Mouse (Mus musculus): Measurements from ENCODE around the gene Dennd1a.
"Not testable (repeated sequence)": the region's sequence is repeated elsewhere in the genome, so short reads cannot be mapped to it uniquely, and the experiment has no call there.

Gene Dennd1a

DNA sequence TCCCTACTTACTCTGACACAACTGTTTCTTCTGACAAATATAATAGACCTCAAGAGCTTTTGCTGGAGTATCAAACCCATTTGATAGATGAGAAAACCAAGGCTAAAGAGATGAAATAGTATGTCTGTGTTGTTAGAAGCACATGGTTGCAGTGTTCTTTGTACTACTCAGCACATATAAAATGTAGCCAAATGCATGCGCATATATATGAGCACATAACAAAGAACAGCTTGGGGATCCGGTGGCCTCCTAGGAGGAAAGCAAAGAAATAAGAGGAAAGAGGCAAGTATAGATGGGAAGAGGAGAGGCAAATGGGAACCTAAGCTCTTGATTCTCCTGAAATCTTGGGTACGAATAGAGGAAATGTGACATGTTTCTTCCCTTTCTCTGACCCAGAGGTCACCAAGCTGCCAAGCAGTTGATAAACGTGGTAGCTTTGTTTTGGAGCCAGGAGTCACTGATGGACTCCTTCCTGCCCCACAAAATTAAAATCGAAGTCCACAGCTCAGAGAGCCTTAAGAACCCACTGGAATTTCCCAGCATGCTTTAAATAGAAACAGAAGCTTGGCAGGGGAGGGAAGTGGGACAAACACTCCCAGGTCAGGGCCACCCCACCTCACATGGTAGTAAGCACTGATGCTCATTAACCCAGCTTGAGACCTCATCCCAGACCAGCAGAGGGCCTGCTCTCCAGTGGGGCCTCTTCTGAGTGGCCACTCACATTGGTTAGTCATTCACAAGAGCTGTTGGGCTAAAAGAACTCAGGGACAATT, 317.3 kb downstream of the Dennd1a start:
- DNase-seq (ENCODE audit: low spot score): no peak

DNA sequence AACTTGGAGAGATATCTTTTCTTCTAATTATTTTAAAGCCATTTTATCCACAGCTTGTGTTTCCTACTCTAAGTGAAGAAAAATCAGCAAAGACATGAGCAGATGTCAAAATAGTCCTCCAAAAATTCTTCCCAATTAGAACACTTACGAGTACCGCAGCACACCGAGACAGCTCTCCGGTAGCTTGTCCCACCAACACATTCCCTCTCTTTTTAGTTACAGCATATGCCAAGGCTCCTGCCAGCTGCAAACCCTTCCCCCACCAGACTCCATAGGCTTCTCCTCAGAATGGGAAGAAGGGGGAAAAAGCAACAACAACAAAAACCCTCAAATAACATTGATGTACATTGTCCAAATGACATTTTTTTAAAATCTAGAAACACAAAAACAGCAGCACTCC, 322.7 kb downstream of the Dennd1a start:
- DNase-seq (ENCODE audit: low spot score): no peak

DNA sequence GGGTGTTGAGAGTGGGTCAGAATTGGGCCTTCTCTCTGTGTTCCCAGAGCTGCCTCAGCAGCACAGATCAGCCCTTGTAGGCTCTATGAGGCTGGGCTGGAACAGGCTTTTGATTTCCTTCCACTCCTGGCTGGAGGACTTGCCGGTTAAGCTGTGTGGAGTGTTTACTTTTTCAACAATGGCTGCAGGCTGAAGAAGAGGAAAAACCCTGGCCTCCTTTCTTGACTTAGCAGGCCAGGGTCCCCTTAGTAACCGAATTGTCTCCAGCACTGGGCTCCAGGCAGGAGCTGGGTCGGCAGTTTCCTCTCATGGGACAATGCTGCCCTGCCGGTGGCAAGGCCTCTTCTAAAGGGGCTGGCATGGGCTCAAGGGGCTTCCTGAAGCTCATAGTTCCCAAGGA, 323.8 kb downstream of the Dennd1a start:
- DNase-seq (ENCODE audit: low spot score): no peak

GRCm38 (mm10) chr2:37948424-37948823, 338.8 kb downstream of the Dennd1a start:
- no peak for DNase-seq (ENCODE audit: low spot score)

GRCm38 (mm10) chr2:37945598-37946336, 341.4 kb downstream of the Dennd1a start:
- DNase-seq (ENCODE audit: low spot score): no peak

GRCm38 (mm10) chr2:37942906-37943305, 344.3 kb downstream of the Dennd1a start:
- no peak for DNase-seq (ENCODE audit: low spot score)

GRCm38 (mm10) chr2:37941741-37942140, 345.4 kb downstream of the Dennd1a start:
- no peak for DNase-seq (ENCODE audit: low spot score)

GRCm38 (mm10) chr2:37940845-37941361, 346.3 kb downstream of the Dennd1a start:
- DNase-seq (ENCODE audit: low spot score): no peak

GRCm38 (mm10) chr2:37939997-37940396, 347.2 kb downstream of the Dennd1a start:
- no peak for DNase-seq (ENCODE audit: low spot score)

DNA sequence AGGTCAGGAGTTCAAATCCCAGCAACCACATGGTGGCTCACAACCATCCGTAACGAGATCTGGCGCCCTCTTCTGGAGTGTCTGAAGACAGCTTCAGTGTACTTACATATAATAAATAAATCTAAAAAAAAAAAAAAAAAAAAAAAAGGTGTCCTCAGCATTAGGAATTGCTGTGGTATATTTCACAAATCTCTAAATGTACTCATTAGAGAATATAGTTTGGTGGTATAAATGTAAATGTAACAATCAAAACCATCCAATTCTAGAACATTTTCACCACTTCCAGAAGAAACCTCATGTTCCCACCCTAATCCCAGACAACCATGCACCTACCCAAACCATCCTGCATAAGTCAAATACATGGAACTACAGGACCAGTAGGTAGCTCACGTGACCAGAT, 350.3 kb downstream of the Dennd1a start:
- DNase-seq (ENCODE audit: low spot score): not testable (repeated sequence)

GRCm38 (mm10) chr2:37932240-37932639, 354.9 kb downstream of the Dennd1a start:
- no peak for DNase-seq (ENCODE audit: low spot score)

DNA sequence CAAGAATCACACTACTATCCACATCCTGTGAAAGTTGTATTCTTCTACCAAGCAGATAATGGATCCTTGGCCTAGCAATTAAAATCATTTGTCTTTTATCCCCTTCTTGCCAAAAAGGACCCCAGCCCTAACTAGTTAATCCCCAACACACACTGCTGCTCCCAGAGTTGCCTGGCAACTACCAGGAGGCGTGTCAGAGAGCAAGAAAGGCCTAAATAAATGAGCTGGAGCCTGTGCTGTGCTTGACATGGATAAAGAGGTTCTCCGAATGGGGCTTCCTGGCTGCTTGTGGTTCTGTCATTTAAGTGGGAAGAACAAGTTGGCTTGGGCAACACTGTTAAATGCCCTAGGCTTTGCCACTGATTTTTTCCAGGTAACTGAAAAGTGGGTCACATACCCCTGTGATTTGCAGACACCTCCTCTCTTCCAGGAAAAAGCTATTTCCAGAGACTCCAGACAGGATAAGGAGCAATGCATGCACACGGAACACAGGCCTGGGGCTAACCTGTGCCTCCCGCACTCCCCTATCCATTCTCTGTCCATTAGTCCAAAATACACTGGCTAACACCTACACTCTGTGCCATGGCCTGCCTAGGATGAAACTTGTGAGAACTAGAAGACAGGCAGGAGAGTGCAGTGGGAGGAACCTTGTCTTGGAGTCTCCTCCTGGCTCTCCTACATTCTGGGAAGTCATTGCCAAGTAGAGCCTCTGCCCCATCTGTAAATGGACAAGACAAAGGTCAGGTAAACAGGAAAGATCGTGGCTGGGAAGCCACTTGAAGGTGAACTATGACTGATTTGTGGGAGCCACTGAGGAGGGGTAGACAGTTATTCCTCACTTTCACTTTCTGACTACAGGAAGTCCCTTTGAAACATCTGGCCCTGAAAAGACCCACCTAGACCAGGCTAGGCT, 355.9 kb downstream of the Dennd1a start:
- DNase-seq (ENCODE audit: low spot score): no peak

GRCm38 (mm10) chr2:37926133-37926503, 361.1 kb downstream of the Dennd1a start:
- DNase-seq (ENCODE audit: low spot score): no peak

DNA sequence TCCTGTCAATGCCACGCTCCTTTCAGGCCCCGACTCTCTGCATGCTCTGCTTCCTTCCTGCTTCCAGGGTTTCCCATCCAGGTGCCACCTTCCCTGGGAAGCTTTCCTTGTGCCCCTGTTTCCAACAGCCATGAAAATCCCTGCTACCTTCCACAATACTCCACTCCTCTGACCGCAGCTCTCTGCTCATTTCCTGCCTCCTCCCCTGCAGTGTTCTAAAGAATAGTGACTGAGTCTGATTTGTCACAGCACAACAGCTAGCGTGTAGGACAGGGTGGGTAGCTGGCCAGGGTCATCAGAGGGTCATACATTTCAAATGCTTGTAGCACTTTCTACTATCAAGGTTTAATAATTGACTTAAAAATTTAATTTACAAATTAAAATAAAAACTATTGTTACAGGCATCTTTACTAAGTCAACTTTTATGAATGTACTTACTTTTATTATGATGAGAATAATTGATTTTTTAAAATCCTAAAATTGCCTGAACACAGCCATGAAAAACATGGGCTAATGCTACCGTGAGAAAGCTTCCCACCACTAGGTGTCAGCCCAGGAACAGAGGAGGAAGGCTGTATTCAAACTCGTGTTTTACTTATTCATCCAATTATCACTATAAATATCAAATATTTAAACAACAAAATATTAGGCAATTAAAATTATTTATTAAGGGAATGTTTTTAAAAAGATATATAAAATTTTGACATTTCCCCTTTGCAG, 361.6 kb downstream of the Dennd1a start:
- DNase-seq (ENCODE audit: low spot score): peak; percentile 78

DNA sequence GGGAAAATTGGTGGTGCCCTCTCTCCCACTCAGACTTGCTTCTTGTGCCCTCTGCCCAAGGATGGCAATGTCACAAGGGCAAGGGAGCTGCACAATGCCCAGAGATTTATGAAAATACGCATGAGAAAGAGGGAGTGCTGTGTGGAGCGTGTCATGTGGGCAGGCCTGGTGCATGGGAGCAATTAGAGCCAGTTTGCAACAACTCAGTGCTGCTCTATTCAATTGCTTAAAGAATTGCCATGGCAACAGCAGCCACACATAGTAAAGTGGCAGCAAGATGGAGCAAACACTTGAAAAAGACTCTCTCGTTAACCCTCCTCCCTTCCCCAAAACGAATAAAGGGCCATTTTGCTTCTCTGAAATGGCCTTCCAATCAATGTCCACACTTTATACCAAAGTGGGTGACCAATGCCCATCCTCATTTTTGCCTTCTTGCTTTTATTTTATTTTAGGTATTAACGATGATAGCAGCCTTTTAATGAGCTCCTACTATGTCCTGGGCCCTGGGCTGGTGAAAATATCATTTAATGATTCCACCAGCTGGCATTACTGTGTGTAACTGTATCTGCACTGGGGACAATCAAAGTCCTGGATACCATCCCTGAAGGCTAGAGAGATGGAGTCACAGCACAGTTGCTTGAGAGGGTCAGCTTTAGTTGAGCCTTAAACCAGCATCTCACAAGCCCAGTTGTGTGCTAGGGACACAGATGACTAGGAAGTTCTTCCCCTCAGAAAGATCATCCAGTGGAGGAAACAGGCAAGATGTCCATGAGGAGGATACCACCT, 378.3 kb downstream of the Dennd1a start:
- no peak for DNase-seq (ENCODE audit: low spot score)

DNA sequence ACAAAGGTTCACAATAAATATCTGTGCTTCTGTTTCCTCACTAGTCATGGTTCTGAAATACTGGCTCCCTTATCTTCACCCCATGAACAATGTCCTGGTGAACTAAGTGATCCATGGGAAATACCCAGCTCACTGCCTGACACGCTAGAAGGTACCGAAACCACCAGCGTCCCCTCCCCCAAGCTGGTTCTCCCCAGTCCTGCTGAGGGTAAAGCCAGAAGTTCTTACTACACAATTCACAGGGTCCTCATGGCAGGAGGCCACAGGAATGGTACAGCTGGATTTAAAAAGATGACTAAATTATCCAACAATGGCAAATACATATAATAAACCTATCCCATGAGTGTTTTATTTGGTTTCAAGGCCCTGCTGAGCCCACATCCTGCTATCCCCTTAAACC, 378.9 kb downstream of the Dennd1a start:
- DNase-seq (ENCODE audit: low spot score): no peak

GRCm38 (mm10) chr2:37906261-37906660, 380.9 kb downstream of the Dennd1a start:
- no peak for DNase-seq (ENCODE audit: low spot score)

DNA sequence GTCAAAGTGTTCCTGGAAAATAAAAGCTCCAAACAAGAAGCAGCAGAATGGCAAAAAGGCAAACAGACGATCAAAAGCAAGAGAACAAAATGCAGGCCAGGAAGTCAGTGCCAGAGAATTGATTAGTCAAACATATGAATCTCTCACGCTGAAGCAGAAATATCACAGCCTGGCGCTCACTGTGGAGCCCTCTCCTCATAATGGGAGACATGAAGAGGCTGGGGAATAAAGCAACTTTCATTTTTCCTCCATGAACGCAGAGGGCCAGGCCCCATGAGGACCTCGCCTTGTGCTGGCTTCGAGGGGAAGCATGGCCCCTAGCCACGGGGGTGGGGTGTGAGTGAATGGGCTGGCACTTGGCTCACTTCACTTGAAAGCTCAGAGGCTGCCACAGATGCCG, 383.9 kb downstream of the Dennd1a start:
- DNase-seq (ENCODE audit: low spot score): no peak

GRCm38 (mm10) chr2:37883214-37883613, 404.0 kb downstream of the Dennd1a start:
- no peak for DNase-seq (ENCODE audit: low spot score)

DNA sequence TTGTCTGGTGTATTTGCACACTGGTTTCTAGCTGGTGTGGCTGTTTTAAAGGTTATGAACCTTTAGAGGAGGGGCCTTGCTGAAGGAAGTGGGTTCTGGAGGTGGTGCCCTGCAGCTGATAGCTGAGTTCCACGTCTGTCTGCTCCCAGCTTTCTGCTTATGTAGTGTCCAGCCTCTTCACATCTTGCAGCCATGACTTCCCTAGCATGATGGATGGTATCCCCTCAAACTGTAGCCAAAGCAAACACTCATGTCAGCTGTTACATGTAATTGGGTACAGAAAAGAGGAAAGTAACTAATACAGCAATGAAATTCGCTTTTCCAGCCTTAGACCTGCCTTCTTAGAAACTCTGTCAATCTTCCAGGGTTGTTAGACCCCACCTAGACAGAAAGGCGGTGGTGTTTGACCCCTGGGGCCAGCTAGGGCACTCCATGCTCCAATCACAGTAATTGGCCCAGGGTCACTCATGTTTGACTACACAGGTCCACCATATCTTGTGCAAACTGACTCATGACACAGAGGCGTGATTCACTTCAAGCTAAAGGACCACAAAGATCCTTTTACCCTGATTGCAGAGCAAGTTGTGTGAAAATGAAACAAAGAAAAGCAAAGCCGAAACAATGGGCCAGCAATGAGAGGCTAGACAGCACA, 405.8 kb downstream of the Dennd1a start:
- no peak for DNase-seq (ENCODE audit: low spot score)
